Mouse (Mus musculus) common myeloid progenitor, adult 5-6 weeks (primary cell): ENCODE data around the gene Ece2. TPM values are rescaled to one million over a fixed set of nuclear protein-coding genes. Genes with fewer than 3 reads are reported as not detected.

Experiments
- ATAC-seq: replicated peaks from 2 replicates; pipeline ENCODE4 v1.8.0; 2016; ENCODE audit warnings: low read depth, mild to moderate bottlenecking, moderate TSS enrichment, inconsistent platforms; ENCODE audit not compliant: poor library complexity, severe bottlenecking
- total RNA-seq: library from RNA; stranded (forward); fragments of 200-1000, 187-1606 nt; gene quantifications from 2 replicates; pipeline ENCODE4 v1.2.3, GENCODE M21; 2017

Ece2 gene
- 0.29 TPM in 1 of 2 replicates, not detected in the other for total RNA-seq

DNA sequence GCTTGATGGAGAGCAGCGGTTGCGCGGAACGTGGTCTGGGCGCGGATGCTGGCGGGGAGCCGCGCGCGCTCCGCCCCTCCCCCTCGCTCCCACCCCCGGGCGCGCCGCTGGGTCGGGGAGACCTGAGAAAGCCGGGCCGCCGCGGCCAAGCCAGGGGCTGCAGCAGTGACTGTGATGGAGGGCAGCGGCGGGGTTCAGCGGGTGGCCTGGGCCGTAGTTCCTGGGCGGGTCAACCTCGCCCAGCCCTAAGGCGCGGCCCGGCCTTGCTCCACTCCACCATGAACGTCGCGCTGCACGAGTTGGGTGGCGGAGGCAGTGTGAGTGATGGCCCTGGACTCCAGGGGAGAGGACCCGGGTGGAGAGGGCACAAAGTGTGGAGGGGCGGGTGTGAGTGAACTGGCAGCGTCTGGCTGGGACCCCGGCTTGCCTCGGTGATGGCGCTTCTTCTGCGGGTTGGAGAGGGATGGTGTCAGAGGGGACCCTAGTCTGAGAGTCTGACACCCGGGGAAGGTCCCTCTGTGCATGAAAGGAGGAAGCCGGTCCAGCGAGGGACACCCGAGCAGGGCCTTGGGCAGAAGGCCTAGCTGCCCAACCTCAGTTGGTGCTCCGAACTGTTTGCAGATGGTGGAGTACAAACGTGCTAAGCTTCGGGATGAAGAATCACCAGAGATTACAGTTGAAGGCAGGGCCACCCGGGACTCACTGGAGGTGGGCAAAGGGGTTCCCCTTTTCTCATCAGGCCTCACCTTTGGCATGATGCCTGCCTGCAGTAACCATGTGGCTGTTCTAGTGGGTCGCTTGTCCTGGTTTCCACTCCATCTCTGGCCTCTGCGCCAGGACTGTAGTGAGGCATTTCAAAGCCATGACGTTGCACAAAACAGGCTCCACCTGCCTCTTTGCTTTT lies at the start of gene Ece2:
Gene Ece2, plus strand, starts transcription at position 98 of the 904 bp plus-strand sequence.
- ATAC-seq: peak; percentile 64

DNA sequence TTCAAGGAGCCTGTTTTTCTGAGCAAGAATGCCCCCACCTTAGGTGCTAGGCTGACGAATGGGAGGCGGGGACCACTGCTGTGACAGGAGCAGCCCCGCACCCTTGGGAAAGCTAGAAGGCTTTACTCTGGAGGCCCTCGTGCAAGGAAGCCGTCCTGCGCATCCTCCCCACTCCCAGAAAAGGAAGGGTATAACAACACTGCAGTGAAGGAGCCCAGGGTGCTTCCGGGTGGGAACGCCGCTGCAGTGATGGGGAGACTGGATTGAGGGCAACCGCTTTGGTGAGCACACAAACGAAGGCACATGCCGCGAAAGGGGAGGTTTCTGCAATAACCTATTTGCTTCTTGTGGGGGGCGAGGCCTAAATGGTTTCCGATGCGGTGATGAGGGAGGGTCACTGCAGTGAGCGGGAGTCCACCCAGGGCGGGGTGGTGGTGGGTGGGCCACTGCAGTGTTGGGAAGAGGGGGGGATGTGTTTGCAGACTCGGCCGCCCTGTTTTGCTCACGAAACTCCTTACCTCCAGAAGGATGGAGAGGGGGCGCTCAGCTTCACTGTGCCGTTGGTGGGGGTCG lies 40.2 kb upstream of the Ece2 start, which contains the start of gene Vwa5b2:
Gene Vwa5b2, plus strand, starts transcription at position 106 of the 573 bp plus-strand sequence.
- peak; percentile 4; the same call in 1 of the 2 replicates for ATAC-seq

DNA sequence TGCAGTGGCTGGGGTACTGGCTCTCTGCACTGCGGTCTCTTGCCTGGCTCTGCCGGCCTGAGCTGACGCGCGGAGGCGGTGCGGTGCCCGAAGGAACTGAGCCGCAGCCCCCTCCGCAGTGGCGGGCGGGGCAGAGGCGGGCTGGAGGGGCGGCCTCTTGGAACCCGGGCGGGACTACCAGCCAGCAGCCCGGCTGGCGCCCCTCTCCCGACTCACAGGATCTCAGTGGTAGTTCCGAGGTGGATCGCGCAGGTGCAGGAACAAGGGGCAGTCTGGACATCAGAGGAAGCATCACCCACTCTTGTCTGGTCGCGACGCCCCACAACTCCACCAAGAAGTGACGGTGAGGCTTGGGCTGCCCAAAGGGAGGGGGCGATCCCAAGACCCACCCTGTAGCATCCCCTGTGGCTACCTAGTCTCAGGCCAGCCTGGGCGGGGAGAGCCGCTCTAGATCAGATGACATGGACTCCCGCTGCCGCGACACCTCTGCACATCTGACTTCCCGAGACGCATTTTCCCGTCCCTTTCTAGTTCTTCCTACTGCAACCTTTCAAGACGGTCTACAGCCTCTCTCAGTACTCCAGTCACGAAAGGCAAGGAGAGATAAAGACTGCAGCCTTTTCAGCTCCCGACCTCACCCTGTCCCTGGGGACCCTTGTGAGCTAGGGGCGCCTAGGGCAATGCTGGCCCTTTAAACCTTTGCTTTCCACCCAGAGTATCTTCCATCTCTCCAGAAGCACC lies 39.5 kb upstream of the Ece2 start:
- 0 out of 2 replicates have a peak, but pooled peaks have one; percentile 23 for ATAC-seq

DNA sequence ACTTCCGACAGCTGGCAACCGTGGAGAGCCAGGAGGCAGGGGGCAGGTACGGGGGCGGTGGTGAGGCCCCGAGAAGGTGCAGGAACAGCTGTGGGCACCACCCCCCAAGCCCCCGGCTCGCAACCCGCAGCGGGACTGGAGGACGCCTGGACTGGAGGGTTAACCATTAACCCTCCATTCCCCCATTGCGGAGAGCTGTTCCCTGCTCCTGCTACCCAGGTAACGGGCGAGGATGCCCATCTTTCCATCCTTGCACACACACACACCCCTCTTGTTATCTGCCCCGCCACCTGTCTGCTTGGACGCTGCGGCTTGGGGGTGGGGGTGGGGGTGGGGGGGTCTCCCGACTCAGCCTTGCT lies 39.0 kb upstream of the Ece2 start:
- ATAC-seq: no peak

DNA sequence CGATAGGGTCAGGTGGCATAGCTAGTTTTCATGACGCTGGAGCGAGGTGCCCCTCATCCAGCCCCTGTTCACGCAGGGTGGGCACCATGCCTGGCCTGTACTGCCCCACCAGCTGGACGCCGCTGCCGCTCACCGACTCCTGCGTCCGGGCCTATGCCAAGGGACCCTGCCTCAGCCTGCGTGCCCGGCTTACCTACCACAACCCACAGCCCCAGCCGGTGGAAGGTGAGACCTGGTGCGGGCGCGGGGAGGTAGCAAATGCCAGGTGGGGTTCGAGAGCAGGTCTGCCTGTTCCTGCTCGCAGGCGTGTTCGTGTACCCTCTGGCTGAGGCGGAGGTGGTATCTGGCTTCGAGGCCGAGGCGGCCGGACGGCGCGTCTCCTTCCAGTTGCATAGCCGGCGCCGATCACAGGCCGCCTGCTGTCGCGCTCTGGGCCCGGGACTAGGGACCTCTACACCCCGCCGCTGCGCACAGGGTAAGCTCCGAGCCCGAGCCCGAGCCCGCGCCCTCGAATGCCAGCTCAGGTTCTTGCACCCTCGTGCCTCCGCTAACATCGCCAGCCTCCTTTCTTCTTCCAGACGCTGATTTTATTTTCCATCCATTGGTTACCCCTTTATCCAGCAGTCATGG lies 38.4 kb upstream of the Ece2 start:
- ATAC-seq: no peak

DNA sequence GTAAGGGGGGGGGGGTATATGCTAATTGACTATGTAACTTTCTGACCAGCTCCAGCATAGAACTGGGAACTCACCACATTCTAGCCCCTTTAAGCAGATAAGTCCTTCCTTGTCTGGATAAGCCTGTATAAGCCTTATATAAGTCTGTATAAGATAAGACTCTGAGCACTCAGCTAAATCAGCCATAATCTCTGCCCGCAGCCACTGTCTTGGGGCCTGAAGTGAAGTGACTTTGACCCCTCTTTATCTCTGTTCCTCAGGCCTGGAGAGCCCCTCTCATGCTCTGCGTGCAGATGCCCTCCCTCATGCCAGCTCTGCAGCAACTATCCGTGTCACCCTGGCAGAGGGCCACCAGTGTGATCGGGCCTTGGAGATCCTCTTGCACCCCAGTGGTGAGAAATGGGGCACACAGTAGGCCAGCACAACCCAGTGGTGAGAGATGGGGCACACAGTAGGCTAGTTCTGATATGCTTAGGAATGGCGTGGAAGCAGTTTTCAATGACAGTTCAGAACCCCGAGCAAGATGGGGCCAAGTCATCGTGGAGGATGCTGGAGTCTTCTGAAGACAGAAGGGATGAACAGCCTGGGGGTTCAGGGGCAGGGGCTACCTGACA lies 34.5 kb upstream of the Ece2 start:
- ATAC-seq: peak; percentile 37

DNA sequence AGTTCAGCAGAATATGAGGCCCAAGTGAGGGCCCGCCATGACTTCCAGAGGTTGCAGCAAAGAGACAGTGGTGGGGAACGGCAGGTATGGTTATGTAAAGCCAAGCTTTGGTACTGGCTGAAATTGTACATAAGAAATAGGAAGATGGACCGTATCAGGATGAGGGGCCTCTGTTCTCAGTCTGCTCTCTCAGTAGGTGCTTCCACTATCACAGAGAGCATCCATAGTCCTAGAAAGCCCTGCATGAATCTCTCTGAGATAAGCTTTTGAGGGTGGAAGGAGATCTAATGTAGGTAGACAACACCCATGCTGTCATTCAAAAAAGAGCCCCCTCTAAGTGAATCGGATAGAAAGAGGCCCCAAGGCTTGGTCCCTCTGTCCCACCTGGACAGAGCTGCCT lies 33.9 kb upstream of the Ece2 start:
- ATAC-seq: no peak

DNA sequence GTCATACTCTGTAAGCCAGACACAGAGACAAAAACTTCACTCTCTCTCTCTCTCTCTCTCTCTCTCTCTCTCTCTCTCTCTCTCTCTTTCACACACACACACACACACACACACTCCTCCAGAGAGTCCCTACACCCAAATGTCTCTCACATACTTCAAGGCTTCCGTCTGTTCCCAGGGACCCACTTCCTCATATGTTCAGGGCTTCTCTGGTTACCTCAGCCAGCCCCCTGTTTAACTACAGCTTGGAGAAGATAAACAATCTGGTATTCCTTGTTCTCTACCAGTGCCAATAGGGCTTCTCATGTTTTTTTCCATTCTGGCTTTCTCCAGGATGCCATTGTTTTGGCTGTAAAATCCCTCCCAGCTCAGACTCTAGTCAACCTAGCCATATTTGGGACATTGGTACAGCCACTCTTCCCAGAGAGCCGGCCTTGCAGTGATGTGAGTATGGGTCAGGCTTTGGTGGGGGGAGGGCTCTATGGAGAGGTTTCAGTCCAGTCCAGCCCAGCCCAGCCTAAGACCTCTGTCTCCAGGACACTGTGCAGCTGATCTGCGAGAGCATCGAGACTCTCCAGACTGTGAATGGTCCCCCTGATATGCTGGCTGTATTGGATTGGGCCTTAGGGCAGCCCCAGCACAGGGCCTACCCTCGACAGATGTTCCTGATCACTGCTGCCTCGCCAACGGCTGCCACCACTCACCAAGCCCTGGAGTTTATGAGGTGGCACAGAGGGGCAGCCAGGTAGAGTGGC lies 32.8 kb upstream of the Ece2 start:
- ATAC-seq: no peak

DNA sequence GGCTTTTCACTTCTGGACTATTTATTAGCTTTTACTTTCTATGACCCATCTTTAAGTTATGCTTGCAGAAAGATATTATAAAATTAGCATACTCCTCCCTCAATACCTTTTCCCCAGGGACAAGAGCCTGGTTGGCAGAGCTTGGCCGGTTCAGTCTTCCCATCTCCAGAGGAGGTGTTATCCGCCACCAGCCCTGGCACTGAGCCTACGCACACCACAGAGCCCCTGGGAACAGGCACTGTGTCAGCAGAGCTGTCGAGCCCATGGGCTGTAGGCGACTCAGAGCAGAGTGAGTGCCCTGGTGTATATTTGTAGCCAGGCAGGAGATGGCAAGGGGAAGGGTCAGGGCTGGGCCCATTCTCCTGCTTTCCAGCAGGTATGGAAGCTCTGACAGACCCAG lies 29.1 kb upstream of the Ece2 start:
- ATAC-seq: no peak

DNA sequence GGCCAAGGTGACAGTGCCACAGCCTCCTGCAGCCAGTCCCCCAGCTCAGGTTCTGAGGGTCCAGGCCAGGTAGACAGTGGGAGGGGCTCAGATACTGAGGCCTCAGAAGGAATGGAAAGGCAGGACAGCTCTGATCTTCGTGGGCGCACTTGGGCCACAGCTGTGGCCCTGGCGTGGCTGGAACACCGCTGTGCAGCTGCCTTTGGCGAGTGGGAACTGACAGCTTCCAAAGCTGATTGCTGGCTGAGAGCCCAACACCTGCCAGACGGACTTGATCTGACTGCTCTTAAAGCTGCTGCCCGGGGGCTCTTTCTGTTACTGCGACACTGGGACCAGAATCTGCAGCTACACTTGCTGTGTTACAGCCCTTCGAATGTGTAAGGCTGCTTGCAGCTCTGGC lies 24.9 kb upstream of the Ece2 start:
- ATAC-seq: no peak

DNA sequence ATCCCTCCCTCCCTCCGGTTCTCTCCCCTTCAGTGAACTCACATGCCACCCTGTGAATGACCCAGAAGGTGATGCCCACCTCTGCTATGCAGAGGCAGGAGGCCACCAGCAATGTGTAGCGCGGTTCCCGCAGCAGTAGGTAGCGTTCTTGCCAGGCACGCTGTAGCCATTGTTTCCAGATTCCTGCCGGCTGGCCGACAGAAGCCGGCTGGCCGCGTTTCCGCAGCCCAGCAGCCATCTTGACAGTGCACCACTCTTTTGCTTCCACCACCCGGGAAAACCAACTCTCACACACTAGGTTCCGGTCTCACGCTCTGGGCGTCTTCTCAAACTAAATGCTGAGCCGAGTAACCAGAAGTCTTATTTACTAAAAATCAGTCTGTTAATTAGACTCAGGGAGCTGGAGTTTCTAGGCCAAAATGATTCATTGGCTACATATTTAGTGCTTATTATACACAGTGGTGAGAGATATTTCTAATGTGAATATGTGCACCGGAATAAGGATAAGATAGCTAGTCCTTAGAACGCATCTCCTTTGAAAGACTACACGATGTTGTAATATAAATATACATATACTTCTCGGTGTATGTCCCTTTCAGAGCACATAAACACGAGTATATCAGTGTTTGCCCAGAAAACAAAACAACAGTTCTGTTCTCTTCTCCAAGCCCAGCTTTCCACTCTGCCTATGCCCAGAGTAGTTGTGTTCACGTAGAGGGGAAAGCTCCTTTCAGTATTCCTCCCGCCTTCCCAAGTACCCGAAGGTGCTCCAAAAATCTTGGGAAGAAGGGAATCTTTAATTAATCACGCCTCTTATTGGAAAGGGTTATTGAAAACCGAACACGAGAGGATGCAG lies 18.9 kb upstream of the Ece2 start:
- ATAC-seq: peak; percentile 80

DNA sequence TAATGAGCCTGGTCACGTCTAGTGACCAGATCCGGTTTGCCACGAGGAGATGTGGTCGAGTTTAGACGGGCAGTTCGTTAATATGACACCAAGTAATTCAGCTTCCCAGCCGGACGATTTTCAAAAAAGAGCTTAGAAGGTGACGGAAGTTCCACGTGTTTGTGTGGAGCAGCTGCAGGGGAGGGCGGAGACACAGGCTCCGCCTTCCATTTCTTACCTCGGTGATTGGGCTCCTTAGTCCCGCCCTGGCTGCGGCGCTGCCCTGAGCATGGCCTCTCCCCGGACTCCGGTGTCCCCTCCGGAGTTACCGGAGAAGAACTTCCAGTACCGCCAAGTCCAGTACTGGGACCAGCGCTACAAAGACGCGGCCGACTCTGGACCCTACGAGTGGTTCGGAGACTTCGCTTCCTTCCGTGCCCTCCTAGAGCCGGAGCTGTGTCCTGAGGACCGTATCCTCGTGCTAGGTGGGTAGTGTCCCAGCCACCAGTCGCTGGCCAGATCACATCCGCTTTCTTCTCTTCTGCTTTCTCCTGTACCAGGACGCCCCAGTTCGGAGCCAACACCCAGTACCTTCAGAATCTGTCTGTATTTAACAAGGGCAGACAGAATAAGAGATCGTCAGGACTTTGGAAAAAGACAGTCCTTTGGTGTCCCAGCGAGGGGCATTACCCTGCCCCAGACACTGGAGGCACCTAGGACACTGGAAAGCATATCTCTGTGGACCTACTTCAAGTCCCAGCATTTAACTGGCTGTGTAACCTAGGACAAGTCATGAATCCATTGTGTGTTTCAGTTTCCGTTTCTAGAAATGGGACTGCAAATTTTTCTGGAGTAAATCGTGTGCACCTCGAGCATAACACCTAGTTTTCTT lies 18.0 kb upstream of the Ece2 start, which contains the start of the genes Eef1akmt4, Gm49333 and Alg3:
Gene Eef1akmt4, plus strand, starts transcription at position 237 of the 871 bp plus-strand sequence.
Gene Gm49333, plus strand, starts transcription at position 254 of the 871 bp plus-strand sequence.
Gene Alg3, minus strand, starts transcription at position 379 of the 871 bp plus-strand sequence.
- ATAC-seq: peak; percentile 93

DNA sequence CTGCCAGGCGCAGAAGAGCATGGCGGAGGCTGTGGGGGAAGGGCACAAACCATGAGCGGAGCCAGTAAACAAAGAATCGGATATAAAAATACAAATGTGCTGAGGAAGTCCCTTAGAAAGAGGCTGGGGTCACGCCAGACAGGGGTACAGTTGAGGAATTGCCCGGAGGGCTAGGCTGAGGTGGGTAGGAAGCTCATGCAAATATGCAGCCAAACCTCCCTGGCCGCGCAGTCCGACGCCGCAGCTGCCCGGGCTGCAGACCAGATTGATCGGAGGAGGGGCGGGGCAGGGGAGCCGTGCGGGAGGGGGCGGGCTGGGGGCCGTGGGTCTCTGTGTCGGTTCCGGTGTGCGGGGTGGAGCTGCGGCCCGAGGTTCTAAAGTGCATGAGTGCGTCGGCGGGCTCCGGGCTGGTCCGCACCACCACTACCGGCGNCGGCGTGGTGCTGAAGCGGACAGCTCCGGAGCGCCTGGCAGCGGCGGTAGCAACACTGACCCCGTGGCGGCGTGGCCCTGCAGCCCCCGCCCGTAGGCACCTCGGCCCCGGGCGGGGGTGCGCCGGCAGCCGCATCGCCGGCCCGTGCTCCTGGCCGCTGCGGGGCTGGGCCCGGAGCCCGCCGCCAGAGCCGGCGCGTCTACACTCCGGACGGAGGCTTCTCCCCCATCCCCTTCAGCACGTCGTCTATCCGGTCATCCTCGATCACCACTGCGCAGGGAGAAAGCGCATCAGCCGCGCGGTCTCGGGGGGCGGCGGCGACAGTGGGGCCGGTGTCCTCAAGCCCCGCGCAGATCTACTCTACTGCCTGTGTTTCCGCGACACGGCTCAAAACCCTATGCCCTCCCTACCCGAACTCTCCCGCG lies 9.9 kb upstream of the Ece2 start:
- ATAC-seq: peak; percentile 54

DNA sequence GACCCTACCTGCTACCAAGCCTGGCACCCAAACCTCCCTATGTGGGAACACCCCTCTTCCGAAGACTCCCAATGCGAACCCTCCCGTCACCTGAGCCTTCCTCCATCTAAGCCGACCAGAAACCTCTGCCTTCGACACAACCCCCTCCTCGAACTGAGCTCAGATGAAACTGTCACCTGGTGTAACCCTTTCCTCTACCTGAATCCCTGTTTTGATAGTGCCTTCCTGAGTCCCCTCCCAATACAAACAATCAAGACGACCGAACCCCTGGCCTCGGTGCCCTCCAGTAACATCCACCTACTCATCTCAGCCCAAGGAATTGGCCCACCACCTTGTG lies 9.3 kb upstream of the Ece2 start:
- no peak for ATAC-seq

DNA sequence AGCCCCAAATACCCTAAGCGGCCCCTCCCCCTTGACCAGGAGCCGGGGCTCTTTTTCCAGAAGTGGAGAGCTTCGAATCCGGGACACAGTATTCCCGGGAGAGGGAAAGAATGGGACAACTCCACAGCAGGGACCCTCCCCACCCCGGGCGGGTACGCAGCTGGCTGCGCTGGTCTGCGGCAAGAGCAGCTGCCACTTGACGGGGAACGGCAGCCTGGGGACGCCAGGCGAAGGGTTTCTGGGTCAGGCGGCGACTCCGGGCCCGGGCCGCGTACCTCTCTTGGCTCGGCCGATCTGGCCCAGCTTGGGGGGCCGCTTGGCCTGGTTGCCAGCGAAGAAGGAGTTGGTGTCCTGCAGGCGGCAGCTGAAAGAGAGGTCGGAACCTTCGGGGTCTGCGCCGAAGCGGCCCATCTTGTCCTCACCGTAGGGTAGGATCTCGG lies 8.9 kb upstream of the Ece2 start:
- ATAC-seq: no peak
